Mouse (Mus musculus): ENCODE measurements around the gene Hic2. TPM values are rescaled to one million over a fixed set of nuclear protein-coding genes. Genes with fewer than 3 reads are reported as not detected.

The Hic2 gene
- polyA plus RNA-seq, 1 experiment from 2014 or later = 2.1 TPM

- TF ChIP-seq CTCF (IDR thresholded peaks at IDR 0.05; ENCODE audit: low read depth) (no peak), EP300 (optimal IDR thresholded peaks at IDR 0.05) (no peak)
- H3K9me3 ChIP-seq (ENCODE audit: control insufficient read depth, low read length) = no peaks in the 10 kb centered on the region
- no peak overlapping the region for H3K9ac ChIP-seq (ENCODE audit: low read length)
- H3K27ac ChIP-seq (replicated peaks) = no peak overlapping the region
- DNase-seq (ENCODE audit: low spot score) (no peak), ATAC-seq (ENCODE audit: low FRiP score, low TSS enrichment) (no peak)
- H3K4me1 ChIP-seq (replicated peaks; ENCODE audit: control insufficient read depth, insufficient read depth) = no peaks in the 10 kb centered on the region
- H3K27me3 ChIP-seq (ENCODE audit: control insufficient read depth, insufficient read depth, low read length) = no peaks in the 10 kb centered on the region
- H3K4me2 ChIP-seq (replicated peaks; ENCODE audit: low read depth) = no peak overlapping the region
- no peak overlapping the region for H3K4me3 ChIP-seq (ENCODE audit: low read depth, low read length)
- peaks cover 16% of the 10 kb centered on the region for H3K36me3 ChIP-seq (ENCODE audit: control insufficient read depth, insufficient read depth, low read length)
- WGBS = 94% methylated on average over 10 of the region's 10 CpGs
Measured at GRCm38 (mm10) chr16:17309036-17309435, 75.7 kb downstream of the Hic2 start.

GRCm38 (mm10) chr16:17312531-17312930 lies 79.2 kb downstream of the Hic2 start:
- no peak for DNase-seq (ENCODE audit: low spot score)
- Histone ChIP-seq H3K27me3 (ENCODE audit: control insufficient read depth, insufficient read depth, low read length) (no peaks in the 10 kb centered on the region), H3K27ac (replicated peaks) (no peak overlapping the region), H3K36me3 (ENCODE audit: control insufficient read depth, insufficient read depth, low read length) (peaks cover 19% of the 10 kb centered on the region), H3K4me1 (replicated peaks; ENCODE audit: control insufficient read depth, insufficient read depth) (no peaks in the 10 kb centered on the region), H3K9me3 (ENCODE audit: control insufficient read depth, low read length) (no peaks in the 10 kb centered on the region), H3K9ac (ENCODE audit: low read length) (no peak overlapping the region), H3K4me2 (replicated peaks; ENCODE audit: low read depth) (no peak overlapping the region), H3K4me3 (ENCODE audit: low read depth, low read length) (no peak overlapping the region)
- ATAC-seq (ENCODE audit: low FRiP score, low TSS enrichment) = no peak
- TF ChIP-seq EP300 (optimal IDR thresholded peaks at IDR 0.05) (no peak), CTCF (IDR thresholded peaks at IDR 0.05; ENCODE audit: low read depth) (no peak)
- WGBS = 84% methylated on average over 5 of the region's 5 CpGs

Other genes with a start within 250 kb of the Hic2 start
- 5.9 and 6.2 TPM in 2 replicates for gene Ypel1, start 163.9 kb upstream of the Hic2 start, polyA plus RNA-seq (2015; fragmentation: Nextera tagmentation; extraction: Ambion mirVana)
- 61.5 and 72.4 TPM in 2 replicates for gene Ppil2, start 122.3 kb upstream of the Hic2 start, polyA plus RNA-seq (2015; fragmentation: Nextera tagmentation; extraction: Ambion mirVana)
- 3.5 and 4.4 TPM in 2 replicates for gene 2610318N02Rik, start 108.4 kb upstream of the Hic2 start, polyA plus RNA-seq (2015; fragmentation: Nextera tagmentation; extraction: Ambion mirVana)
- 170 and 176 TPM in 2 replicates for gene Sdf2l1, start 101.2 kb upstream of the Hic2 start, polyA plus RNA-seq (2015; fragmentation: Nextera tagmentation; extraction: Ambion mirVana)
- gene Ydjc, start 89.0 kb upstream of the Hic2 start, polyA plus RNA-seq (2015; fragmentation: Nextera tagmentation; extraction: Ambion mirVana) = 19.8 and 21.3 TPM in 2 replicates
- 1.8 and 2.1 TPM in 2 replicates for gene Ccdc116, start 86.3 kb upstream of the Hic2 start, polyA plus RNA-seq (2015; fragmentation: Nextera tagmentation; extraction: Ambion mirVana)
- 276 and 278 TPM in 2 replicates for gene Ube2l3, start 30.9 kb upstream of the Hic2 start, polyA plus RNA-seq (2015; fragmentation: Nextera tagmentation; extraction: Ambion mirVana)
- 0.18 TPM in 2 replicates for gene Rimbp3, start 25.0 kb upstream of the Hic2 start, polyA plus RNA-seq (2015; fragmentation: Nextera tagmentation; extraction: Ambion mirVana)
- 8.8 and 10.6 TPM in 2 replicates for gene Tmem191c, start 42.5 kb downstream of the Hic2 start, polyA plus RNA-seq (2015; fragmentation: Nextera tagmentation; extraction: Ambion mirVana)
- 0.41 and 0.96 TPM in 2 replicates for gene Serpind1, start 97.8 kb downstream of the Hic2 start, polyA plus RNA-seq (2015; fragmentation: Nextera tagmentation; extraction: Ambion mirVana)
- gene Snap29, start 172.4 kb downstream of the Hic2 start, polyA plus RNA-seq (2015; fragmentation: Nextera tagmentation; extraction: Ambion mirVana) = 13.8 and 14.7 TPM in 2 replicates
- 15.5 and 16.6 TPM in 2 replicates for gene Pi4ka, start 172.7 kb downstream of the Hic2 start, polyA plus RNA-seq (2015; fragmentation: Nextera tagmentation; extraction: Ambion mirVana)
- 29.1 and 30.0 TPM in 2 replicates for gene Crkl, start 218.4 kb downstream of the Hic2 start, polyA plus RNA-seq (2015; fragmentation: Nextera tagmentation; extraction: Ambion mirVana)